8 mouse cellular contexts compared by ENCODE assay signal in the genomic region with DNA sequence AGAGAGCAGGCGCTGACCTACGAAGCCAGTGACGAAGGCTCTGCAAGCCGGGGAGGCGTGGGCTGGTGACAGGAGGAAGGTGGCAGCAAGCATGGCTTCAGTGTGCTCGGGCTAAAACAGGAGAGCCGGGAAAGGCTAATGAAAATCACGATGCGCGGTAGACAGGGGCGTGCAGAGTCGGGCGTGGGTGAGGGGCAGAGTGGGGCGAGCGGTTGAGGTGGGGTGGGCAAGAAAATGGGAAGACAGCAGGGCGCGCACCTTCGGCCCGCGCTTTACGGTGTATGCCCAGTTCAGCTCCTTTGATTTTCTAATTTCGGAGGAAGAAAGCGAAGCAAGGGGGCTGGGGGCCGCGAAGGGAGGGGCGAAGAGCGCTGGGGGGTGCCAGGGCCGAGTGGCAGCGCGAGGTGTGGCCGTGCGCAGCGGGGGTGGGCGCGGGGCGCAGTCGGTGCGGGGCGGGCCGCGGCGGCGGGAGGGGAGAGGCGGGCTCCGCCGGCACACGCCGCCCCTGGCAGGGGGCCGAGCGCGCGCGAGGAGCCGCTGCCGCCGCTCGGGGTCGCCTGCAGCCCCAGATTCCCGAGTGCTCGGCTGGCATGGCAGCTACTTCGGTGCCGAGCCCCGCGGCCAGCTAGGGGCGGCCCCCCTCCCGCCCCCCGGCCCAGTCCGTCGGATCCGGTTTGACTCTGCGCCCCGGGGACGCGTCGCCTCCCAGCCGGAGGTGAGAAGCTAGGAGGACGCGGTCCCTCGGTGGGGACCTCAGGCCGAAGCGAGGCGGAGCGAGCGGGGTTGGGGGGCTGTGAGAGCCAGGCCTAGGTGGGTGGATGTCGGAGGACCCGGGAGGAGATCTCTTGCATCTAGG. TPM values are rescaled to one million over a fixed set of nuclear protein-coding genes. Genes with fewer than 3 reads are reported as not detected.
DNase-seq lines count a peak whose midpoint lies in the region; ATAC-seq and TF ChIP-seq lines count a peak whose summit lies in the region.

Gene Dlk2 (plus strand): TSS at position 58 of the 856 bp plus-strand sequence.

- no peak within 1 kb of the TSS for H3K27ac ChIP-seq in spleen, adult 2 months (ENCODE audit: insufficient read depth, low read length)
- H3K27ac ChIP-seq in heart, embryonic 16.5 days (ENCODE audit: low read length), result no peak within 1 kb of the TSS
- peak within 1 kb of the TSS; percentile 81 for H3K27ac ChIP-seq in neural tube, embryonic 13.5 days (replicated peaks)

- TF ChIP-seq POLR2A in spleen, adult 2 months (IDR thresholded peaks at IDR 0.05; ENCODE audit: low read depth, low read length), result no peak

- DNase-seq in adrenal gland, postnatal 14 days, result peak; percentile 42
- no peak for DNase-seq in adrenal gland, postnatal 4 days (ENCODE audit: low spot score in 2 of 2)
- no peak for DNase-seq in spleen, adult 2 months (ENCODE audit: low read depth in 1 of 2, low spot score in 2 of 2)
- DNase-seq in spleen, adult 18-20 months, result no peak
- peak; percentile 45 to 86 for DNase-seq in left cerebral cortex, postnatal 25 days (ENCODE audit: low spot score in 2 of 2)
- DNase-seq in urinary bladder, postnatal 10 days (ENCODE audit: low spot score), result no peak

- intact Hi-C loops in left cerebral cortex, postnatal 25 days (cut with DNase I), result loop anchor here (1.0 to 2.0 kb wide), 3 partner anchors 15 to 31 kb away; partner anchors contain the start of gene Tjap1

- H3K9me3 ChIP-seq in heart, embryonic 16.5 days (replicated peaks; ENCODE audit: control insufficient read depth, low read length), result no peaks in the 10 kb centered on the region
- no peaks in the 10 kb centered on the region for H3K9me3 ChIP-seq in neural tube, embryonic 13.5 days

- peaks cover 13% of the 10 kb centered on the region for H3K4me1 ChIP-seq in spleen, adult 2 months (ENCODE audit: control insufficient read depth, insufficient read depth, insufficient read length)
- H3K4me1 ChIP-seq in heart, embryonic 16.5 days (ENCODE audit: control insufficient read depth, insufficient read depth, low read length), result peaks cover 15% of the 10 kb centered on the region; the same call in 1 of the 2 replicates
- peaks cover 19% of the 10 kb centered on the region for H3K4me1 ChIP-seq in neural tube, embryonic 13.5 days (replicated peaks)

- H3K27me3 ChIP-seq in spleen, adult 2 months (ENCODE audit: control insufficient read depth, insufficient read depth, low read length), result peaks cover 19% of the 10 kb centered on the region
- peaks cover 42% of the 10 kb centered on the region for H3K27me3 ChIP-seq in heart, embryonic 16.5 days (ENCODE audit: control insufficient read depth, insufficient read depth, low read length)
- peaks cover 65% of the 10 kb centered on the region for H3K27me3 ChIP-seq in neural tube, embryonic 13.5 days

- no peak for ATAC-seq in heart, embryonic 16.5 days (replicated peaks; ENCODE audit: extremely low read depth, insufficient read depth, low FRiP score)
- peak; percentile 67 for ATAC-seq in neural tube, embryonic 13.5 days (ENCODE audit: low read depth)

- WGBS in spleen, adult 2 months, result 1% methylated on average over 59 of the region's 86 CpGs
- WGBS in heart, embryonic 16.5 days, result under 1% methylated on average over 74 of the region's 86 CpGs
- under 1% methylated on average over 71 of the region's 86 CpGs for WGBS in neural tube, embryonic 13.5 days

- peak within 1 kb of the TSS; percentile 75 for H3K9ac ChIP-seq in heart, embryonic 16.5 days (ENCODE audit: low read length)
- peak within 1 kb of the TSS; percentile 83 for H3K9ac ChIP-seq in neural tube, embryonic 13.5 days

- TF ChIP-seq CTCF in spleen, adult 2 months (IDR thresholded peaks at IDR 0.05; ENCODE audit: extremely low read depth, insufficient read depth, insufficient read length, insufficient replicate concordance), result no peak

- H3K4me3 ChIP-seq in spleen, adult 2 months (ENCODE audit: extremely low read depth, insufficient read depth, insufficient read length), result peak within 1 kb of the TSS; percentile 43; the same call in 1 of the 2 replicates
- peak within 1 kb of the TSS; percentile 71 for H3K4me3 ChIP-seq in heart, embryonic 16.5 days (ENCODE audit: low read length)
- H3K4me3 ChIP-seq in neural tube, embryonic 13.5 days, result peak within 1 kb of the TSS; percentile 70

- H3K36me3 ChIP-seq in spleen, adult 2 months (ENCODE audit: control insufficient read depth, insufficient read depth, low read length), result no peaks in the 10 kb centered on the region
- H3K36me3 ChIP-seq in heart, embryonic 16.5 days (ENCODE audit: control insufficient read depth, insufficient read depth), result no peaks in the 10 kb centered on the region
- peaks cover 10% of the 10 kb centered on the region for H3K36me3 ChIP-seq in neural tube, embryonic 13.5 days

- H3K4me2 ChIP-seq in heart, embryonic 16.5 days (ENCODE audit: low read depth, low read length), result peak within 1 kb of the TSS; percentile 100
- H3K4me2 ChIP-seq in neural tube, embryonic 13.5 days, result peak within 1 kb of the TSS; percentile 97

RNA-seq across cellular contexts. Expression of gene Dlk2, which starts in this region (rescaled TPM):
- total RNA-seq in adrenal gland, postnatal 14 days (2021), result 0.41 and 0.44 TPM in 2 replicates
- total RNA-seq in adrenal gland, postnatal 4 days (2021), result 1 to 10 TPM in 1 of 2 experiments, under 1 TPM in 1; 0.54 to 1.7 TPM
- 0.46 and 0.50 TPM in 2 replicates for polyA plus RNA-seq in spleen, adult 2 months (2012; rRNA removed)
- 1.3 and 1.4 TPM in 2 replicates for polyA plus RNA-seq in heart, embryonic 16.5 days (2015; fragmentation: Nextera tagmentation; extraction: Ambion mirVana)
- total RNA-seq in left cerebral cortex, postnatal 25 days (2021), result 10 to 100 TPM; 57.3 to 61.6 TPM
- polyA plus RNA-seq in neural tube, embryonic 13.5 days (2015; fragmentation: Nextera tagmentation; extraction: Ambion mirVana), result 9.0 and 9.6 TPM in 2 replicates

Comparison
In these comparisons a context has a peak if more than half of its experiments do, and no peak if none do; other contexts are left out.
1. RNA of gene Dlk2 (total RNA-seq): 57.3 to 61.6 TPM in left cerebral cortex, postnatal 25 days; 0.54 to 1.7 TPM in adrenal gland, postnatal 4 days and 0.41 to 0.44 TPM in adrenal gland, postnatal 14 days; every median in the first group is over 10 times any median in the second.
2. Peak in DNase-seq in adrenal gland, postnatal 14 days; RNA of the gene not detected or under 1 TPM.
3. DNase-seq: peak in left cerebral cortex, postnatal 25 days (2 of 2); none in adrenal gland, postnatal 4 days (0 of 2), spleen, adult 2 months (0 of 2), spleen, adult 18-20 months (0 of 2) and urinary bladder, postnatal 10 days (single experiment).
4. Peak in every context shown above with its lines, with median percentiles within 50 percentile points of each other: H3K4me3 ChIP-seq.